Mouse (Mus musculus) thymus, adult 2 months (tissue): ENCODE data around the gene Supt20.

Experiments
- CTCF ChIP-seq: fragments of 200-500 bp; IDR thresholded peaks from 2 replicates; pipeline ENCODE4 v1.5.1; 2012; ENCODE audit warnings: mild to moderate bottlenecking, control low read depth, low read length, moderate library complexity, borderline replicate concordance; ENCODE audit not compliant: control insufficient read depth, poor library complexity, insufficient read depth; ENCODE audit errors: extremely low read depth
- POLR2A ChIP-seq: fragments of 200-500 bp; IDR thresholded peaks from 2 replicates; pipeline ENCODE4 v1.6.1; 2012; ENCODE audit warnings: mild to moderate bottlenecking, low read length, control low read depth, moderate library complexity; ENCODE audit not compliant: control insufficient read depth, poor library complexity, insufficient read depth; ENCODE audit errors: extremely low read depth

DNA sequence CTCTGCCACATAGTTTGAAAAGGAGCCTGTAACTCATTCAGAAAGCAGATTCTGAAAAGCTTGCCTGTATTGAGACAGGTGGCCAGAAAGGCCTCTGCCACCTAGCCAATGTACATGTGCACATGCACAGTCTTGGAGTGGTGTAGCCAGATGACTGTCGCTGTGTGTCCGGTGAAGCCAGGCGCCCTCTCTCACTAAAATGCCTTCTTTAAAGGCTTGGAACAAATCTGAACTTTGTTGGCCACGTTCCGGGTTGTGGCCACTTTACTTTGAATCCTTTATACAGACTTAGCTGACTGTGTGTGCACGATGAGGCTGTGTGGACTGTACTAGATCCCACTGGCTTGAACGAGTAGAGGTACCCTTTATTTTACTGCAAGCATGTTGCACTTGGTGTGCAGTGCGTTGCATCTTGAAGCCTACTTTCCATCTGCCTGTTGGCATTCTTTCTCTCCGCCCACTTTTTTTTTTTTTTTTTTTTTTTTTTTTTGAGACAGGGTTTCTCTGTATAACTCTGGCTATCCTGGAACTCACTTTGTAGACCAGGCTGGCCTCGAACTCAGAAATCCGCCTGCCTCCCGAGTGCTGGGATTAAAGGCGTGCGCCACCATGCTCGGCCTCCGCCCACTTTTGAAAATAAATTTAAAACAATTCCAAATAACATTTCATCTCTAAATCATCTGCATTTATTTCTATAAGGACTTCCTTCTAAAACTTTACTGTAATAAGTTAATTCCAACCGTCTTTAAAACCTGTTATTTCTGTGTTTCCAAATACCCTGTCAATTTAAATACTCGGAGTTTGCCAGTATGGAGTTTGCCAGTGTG lies 43.7 kb downstream of the Supt20 start:
- no peak for TF ChIP-seq CTCF
- TF ChIP-seq POLR2A, result no peak
